Mouse (Mus musculus) ES-E14 (cell line): Measurements from ENCODE around the gene Mrpl45.

Experiments
- MAFK ChIP-seq: IDR thresholded peaks from 2 replicates; pipeline ENCODE4 v1.6.1; 2014; ENCODE audit warnings: mild to moderate bottlenecking, low read depth, low read length, inconsistent platforms; ENCODE audit not compliant: insufficient read depth
- ZC3H11A ChIP-seq: IDR thresholded peaks from 2 replicates; pipeline ENCODE4 v1.6.1; 2012; ENCODE audit warnings: low read depth, mild to moderate bottlenecking, inconsistent platforms, low read length, borderline replicate concordance

GRCm38 (mm10) chr11:97321197-97321596, 5.7 kb downstream of the Mrpl45 start:
- no peak for TF ChIP-seq MAFK
- TF ChIP-seq ZC3H11A = no peak
